Mouse (Mus musculus): ENCODE results near the gene Srrm4.

Gene Srrm4

DNA sequence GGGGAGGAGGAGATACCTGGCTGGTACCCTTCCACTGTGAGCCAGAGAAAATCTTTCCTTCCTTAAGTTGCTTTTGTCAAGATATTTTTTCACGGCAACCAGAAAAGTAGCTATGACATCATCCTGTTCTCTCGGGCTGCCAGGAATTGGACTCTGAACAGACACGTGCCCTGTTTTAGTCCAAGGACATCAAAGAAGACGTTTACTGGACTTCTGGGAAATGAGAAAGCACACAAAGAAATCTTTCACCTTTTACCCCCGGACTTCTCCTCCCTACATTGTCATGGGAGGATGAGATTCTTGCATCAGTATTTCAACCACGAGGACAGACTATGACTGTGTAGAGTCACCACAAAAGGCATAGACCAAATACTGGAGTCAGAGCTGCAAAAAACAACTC lies 183.7 kb downstream of the Srrm4 start:
- no peak for DNase-seq (ENCODE audit: low spot score in 2 of 2)

DNA sequence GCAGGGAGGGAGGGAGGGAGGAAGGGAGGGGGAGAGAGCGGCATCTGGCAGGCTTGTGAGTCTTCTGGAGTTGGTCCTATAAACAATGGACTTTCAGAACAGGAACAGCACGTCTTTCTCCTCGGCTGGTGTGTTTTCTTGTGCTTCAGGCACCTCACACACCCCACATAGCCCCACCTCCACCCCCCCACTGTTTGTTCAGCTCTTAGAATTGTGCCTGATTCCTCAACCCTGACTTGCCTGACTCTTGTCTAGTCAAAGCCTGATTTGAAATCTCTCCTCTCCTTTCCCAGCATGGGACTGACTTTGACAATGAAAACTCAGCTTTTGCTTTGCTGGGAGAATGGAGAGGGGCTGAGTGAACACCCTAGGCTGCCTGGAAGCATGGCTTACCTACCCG lies 184.3 kb downstream of the Srrm4 start:
- DNase-seq (ENCODE audit: low spot score in 2 of 2), result no peak

DNA sequence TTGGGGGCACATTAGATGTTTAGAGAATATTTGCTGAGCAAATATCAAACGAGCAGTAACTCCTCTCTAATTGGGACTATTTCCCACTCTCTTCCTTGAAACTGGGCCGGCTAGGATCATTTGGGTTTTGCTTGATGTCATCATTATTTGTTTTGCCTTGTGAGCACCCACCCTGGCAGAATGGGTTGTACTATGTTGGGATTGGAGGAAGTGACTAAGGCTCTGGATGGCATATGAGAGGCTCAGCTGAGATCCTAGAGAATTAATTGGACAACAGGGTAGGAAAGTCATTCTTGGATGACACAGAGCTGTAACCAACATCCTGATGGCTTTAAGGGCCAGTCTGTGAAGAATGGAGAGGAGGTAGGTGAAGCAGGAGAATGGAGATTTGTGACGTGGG lies 185.1 kb downstream of the Srrm4 start:
- no peak for DNase-seq (ENCODE audit: low spot score in 2 of 2)

DNA sequence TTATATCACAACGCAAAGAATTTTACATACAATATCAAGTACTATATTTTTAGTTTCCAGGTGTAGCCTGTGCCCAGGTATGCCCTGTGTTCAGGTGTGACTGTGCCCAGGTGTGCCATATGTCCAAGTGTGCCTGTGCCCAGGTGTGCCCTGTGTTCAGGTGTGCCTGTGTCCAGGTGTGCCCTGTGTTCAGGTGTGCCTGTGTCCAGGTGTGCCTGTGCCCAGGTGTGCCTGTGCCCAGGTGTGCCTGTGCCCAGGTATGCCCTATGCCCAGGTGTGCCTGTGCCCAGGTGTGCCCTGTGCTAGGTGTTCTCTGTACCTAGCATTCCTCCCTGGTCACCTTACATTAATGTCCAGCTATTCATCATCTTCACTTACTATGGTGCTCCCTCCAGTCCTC lies 185.7 kb downstream of the Srrm4 start:
- DNase-seq (ENCODE audit: low spot score in 2 of 2), result no peak

DNA sequence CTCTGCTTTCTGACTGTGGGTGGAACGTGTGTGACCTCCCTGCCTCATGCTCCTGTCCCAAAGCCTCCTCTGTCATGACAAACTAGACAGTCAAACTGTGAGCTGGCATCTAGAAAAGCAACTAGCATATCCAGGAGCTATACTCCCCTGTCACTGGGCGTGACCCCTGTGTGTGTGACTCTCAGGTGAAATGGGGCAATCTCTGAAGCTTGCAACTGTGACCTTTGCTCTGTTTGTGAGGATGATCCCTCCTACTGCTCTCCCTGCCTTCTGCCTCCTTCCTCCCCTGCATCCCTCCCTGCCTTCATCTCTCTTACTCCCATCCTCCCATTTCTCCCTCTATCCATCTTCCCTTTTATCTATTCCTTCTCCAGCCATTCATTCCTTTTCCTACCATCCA lies 187.6 kb downstream of the Srrm4 start:
- no peak for DNase-seq (ENCODE audit: low spot score in 2 of 2)

DNA sequence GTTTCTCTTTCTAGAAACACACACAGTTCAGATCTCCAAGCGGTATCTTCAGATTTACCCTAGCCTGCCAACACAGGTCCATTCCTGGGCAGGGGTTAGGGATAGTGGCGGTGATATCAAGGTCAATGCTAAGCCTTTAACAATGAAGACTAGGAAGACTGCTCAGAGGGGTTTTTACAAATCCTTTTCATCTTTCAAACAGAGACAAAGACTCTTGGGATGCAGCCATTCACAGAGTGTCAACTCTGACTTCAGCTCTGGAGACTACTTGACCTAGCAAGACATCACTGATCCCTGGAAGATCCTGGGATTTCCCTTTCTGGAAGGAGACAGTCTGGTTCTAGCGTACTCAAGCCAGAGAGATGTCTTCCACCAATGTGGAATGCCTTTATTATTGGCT lies 190.8 kb downstream of the Srrm4 start:
- DNase-seq (ENCODE audit: low spot score in 2 of 2), result no peak

DNA sequence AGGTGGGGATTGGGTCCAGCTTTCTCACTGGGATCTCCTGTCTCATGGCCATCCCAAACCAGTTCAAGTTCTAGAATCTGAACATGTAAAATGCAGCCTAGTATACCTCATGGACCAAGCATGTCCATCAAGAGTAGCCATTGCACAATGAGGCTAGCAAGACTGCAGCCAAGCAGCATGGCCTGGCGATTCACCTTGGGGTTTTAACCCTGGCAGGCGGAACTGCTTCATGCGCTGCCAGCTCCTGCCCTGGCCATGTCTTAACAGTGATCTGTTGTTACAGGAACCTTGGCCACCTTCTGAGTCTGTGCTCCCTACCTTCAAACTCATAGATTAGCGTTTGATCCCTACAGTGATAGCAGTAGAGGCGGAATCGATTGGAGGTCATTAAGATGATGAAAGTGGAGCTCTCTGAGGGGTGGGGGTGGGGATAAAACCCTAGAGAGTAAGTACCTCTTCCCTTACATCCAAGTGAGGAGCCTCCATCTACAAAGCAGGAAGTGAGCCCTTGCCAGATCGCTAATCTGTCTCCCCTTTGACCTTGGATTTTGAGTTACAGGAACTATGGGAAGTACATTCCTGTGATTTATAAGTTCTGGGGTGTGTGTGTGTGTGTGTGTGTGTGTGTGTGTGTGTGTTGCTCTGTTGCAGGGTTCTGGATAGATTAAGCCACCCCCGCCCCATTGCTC lies 191.4 kb downstream of the Srrm4 start:
- DNase-seq (ENCODE audit: low spot score in 2 of 2), result no peak

DNA sequence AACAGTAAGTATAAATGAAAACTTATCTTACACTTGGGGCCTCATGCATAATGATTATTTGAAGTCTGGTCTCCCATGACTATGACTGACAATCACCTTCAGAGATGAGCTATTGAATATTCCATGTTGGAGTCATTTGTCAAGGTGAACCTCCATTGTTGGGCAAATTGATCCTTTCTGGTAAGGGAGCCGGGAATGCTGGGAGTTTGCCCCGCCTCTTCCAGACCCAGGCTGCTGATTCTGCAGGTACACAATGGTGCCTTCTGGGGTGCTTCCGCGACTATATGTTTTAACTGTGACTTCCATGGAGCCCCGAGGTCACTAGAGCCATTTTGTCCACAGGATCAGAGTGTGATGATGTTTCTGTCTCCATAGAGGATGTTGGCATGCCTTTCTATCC lies 195.5 kb downstream of the Srrm4 start:
- no peak for DNase-seq (ENCODE audit: low spot score in 2 of 2)

DNA sequence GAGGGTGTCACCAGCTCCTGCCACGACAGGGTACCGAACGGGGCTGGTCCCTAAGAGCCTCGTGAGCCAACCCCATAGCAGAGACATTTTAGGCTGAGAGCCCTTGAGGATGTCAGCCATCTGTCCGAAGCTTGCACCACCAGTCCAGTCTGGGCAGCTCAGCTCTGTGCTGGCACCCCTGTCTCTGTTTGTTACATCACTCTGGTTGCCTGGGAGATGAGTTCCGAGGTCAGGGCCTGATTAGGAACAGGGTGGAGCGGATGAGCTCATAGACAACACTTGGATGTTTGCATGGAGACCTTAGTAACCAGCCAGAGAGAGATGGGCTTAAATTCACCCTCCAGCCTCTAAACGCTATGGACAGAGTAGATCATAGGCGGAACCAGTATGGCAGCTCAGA lies 199.0 kb downstream of the Srrm4 start:
- DNase-seq (ENCODE audit: low spot score in 2 of 2), result no peak

DNA sequence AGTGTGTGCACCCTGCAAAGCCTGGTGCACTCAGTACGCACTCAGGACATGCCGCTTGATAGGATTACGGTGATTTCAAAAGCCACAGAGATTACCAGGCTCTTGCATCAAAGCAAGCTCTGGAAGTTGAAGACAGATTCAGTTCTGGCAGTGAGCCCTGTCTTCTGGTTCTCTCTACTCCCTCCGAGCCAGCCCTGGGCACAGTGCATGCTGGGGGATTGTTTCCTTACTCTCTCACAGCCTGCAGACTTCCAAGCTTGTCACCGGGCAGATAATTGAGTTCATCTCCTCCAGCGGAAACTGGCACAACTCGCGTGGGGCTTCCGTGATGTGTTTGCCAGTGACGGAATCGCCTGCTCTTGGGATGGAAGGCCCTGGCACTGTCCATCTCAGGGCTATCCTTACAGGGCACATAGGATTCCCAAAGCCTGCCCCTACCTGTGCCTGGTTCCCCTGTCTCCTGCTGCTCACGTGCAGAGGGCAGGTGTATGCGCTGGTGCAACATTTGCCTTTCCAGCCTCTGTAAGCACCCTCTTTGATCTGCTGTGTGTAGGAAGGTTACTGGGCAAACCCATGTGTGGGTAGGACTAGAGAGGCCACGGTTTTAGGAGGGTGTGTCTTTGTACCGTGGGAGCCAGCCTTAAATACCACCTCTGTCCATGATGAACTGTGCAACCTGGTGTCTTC lies 201.6 kb downstream of the Srrm4 start:
- DNase-seq (ENCODE audit: low spot score in 2 of 2), result peak; percentile 11 to 26

DNA sequence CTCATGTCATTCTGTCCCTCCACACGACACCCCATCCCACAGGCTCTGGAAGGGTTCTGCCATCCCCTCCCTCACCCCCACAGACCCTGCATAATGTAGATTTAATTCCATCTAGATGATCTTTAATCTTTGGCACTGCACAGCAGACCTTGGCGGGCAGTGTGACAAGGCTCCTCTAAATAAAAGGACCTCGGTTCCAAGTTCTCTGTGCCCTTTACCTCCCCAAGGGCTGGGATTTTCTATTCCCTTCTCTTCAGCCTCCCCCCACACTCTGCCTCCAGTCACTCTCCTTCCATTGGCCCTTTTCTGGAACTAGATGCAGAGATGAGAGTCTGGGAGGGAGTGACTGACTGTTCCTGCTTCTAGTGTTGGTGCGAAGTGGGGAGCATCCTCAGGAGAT lies 202.3 kb downstream of the Srrm4 start:
- DNase-seq (ENCODE audit: low spot score in 2 of 2), result no peak
